Mouse (Mus musculus): Measurements from ENCODE around the gene Amotl2. TPM values are rescaled to one million over a fixed set of nuclear protein-coding genes. Genes with fewer than 3 reads are reported as not detected.
A peak's percentile ranks its signal among the peaks of the same experiment; 100 is the strongest.
"Not testable (repeated sequence)": the region's sequence is repeated elsewhere in the genome, so short reads cannot be mapped to it uniquely, and the experiment has no call there.

Amotl2 gene
- polyA plus RNA-seq, 1 experiment: 83.2 TPM

GRCm38 (mm10) chr9:102759581-102760001, 43.1 kb downstream of the Amotl2 start:
- DNase-seq (ENCODE audit: low read depth): no peak
- TF ChIP-seq CTCF (IDR thresholded peaks at IDR 0.05; ENCODE audit: borderline replicate concordance, extremely low read depth, insufficient read depth, insufficient read length) (no peak), POLR2A (IDR thresholded peaks at IDR 0.05; ENCODE audit: borderline replicate concordance, extremely low read depth, insufficient read depth, insufficient read length, poor library complexity, severe bottlenecking) (no peak)

- no peak for DNase-seq (ENCODE audit: low read depth)
- TF ChIP-seq CTCF (IDR thresholded peaks at IDR 0.05; ENCODE audit: borderline replicate concordance, extremely low read depth, insufficient read depth, insufficient read length) (no peak), POLR2A (IDR thresholded peaks at IDR 0.05; ENCODE audit: borderline replicate concordance, extremely low read depth, insufficient read depth, insufficient read length, poor library complexity, severe bottlenecking) (no peak)
Measured at GRCm38 (mm10) chr9:102761599-102761998, 45.1 kb downstream of the Amotl2 start.

GRCm38 (mm10) chr9:102762836-102763235, 46.4 kb downstream of the Amotl2 start:
- DNase-seq (ENCODE audit: low read depth): no peak
- TF ChIP-seq CTCF (IDR thresholded peaks at IDR 0.05; ENCODE audit: borderline replicate concordance, extremely low read depth, insufficient read depth, insufficient read length): no peak
- TF ChIP-seq POLR2A (IDR thresholded peaks at IDR 0.05; ENCODE audit: borderline replicate concordance, extremely low read depth, insufficient read depth, insufficient read length, poor library complexity, severe bottlenecking): no peak

- DNase-seq (ENCODE audit: low read depth): no peak
- TF ChIP-seq CTCF (IDR thresholded peaks at IDR 0.05; ENCODE audit: borderline replicate concordance, extremely low read depth, insufficient read depth, insufficient read length) (no peak), POLR2A (IDR thresholded peaks at IDR 0.05; ENCODE audit: borderline replicate concordance, extremely low read depth, insufficient read depth, insufficient read length, poor library complexity, severe bottlenecking) (no peak)
Measured at GRCm38 (mm10) chr9:102763520-102763919, 47.0 kb downstream of the Amotl2 start.

- not testable (repeated sequence) for DNase-seq (ENCODE audit: low read depth)
Measured at GRCm38 (mm10) chr9:102764540-102764939, 48.1 kb downstream of the Amotl2 start.

GRCm38 (mm10) chr9:102766741-102767140, 50.3 kb downstream of the Amotl2 start:
- TF ChIP-seq POLR2A (IDR thresholded peaks at IDR 0.05; ENCODE audit: borderline replicate concordance, extremely low read depth, insufficient read depth, insufficient read length, poor library complexity, severe bottlenecking) (no peak), CTCF (IDR thresholded peaks at IDR 0.05; ENCODE audit: borderline replicate concordance, extremely low read depth, insufficient read depth, insufficient read length) (no peak)
- no peak for DNase-seq (ENCODE audit: low read depth)

- no peak for TF ChIP-seq CTCF (IDR thresholded peaks at IDR 0.05; ENCODE audit: borderline replicate concordance, extremely low read depth, insufficient read depth, insufficient read length)
- no peak for TF ChIP-seq POLR2A (IDR thresholded peaks at IDR 0.05; ENCODE audit: borderline replicate concordance, extremely low read depth, insufficient read depth, insufficient read length, poor library complexity, severe bottlenecking)
- DNase-seq (ENCODE audit: low read depth): no peak
Measured at GRCm38 (mm10) chr9:102769257-102769656, 52.8 kb downstream of the Amotl2 start.

GRCm38 (mm10) chr9:102770190-102770589, 53.7 kb downstream of the Amotl2 start:
- TF ChIP-seq POLR2A (IDR thresholded peaks at IDR 0.05; ENCODE audit: borderline replicate concordance, extremely low read depth, insufficient read depth, insufficient read length, poor library complexity, severe bottlenecking) (no peak), CTCF (IDR thresholded peaks at IDR 0.05; ENCODE audit: borderline replicate concordance, extremely low read depth, insufficient read depth, insufficient read length) (no peak)
- DNase-seq (ENCODE audit: low read depth): peak; percentile 66

GRCm38 (mm10) chr9:102771308-102771895, 54.9 kb downstream of the Amotl2 start:
- TF ChIP-seq POLR2A (IDR thresholded peaks at IDR 0.05; ENCODE audit: borderline replicate concordance, extremely low read depth, insufficient read depth, insufficient read length, poor library complexity, severe bottlenecking): no peak
- TF ChIP-seq CTCF (IDR thresholded peaks at IDR 0.05; ENCODE audit: borderline replicate concordance, extremely low read depth, insufficient read depth, insufficient read length): no peak
- peak; percentile 15 for DNase-seq (ENCODE audit: low read depth)

- no peak for DNase-seq (ENCODE audit: low read depth)
Measured at GRCm38 (mm10) chr9:102777631-102778591, 61.4 kb downstream of the Amotl2 start.

GRCm38 (mm10) chr9:102779493-102779892, 63.0 kb downstream of the Amotl2 start:
- TF ChIP-seq CTCF (IDR thresholded peaks at IDR 0.05; ENCODE audit: borderline replicate concordance, extremely low read depth, insufficient read depth, insufficient read length) (peak; percentile 67), POLR2A (IDR thresholded peaks at IDR 0.05; ENCODE audit: borderline replicate concordance, extremely low read depth, insufficient read depth, insufficient read length, poor library complexity, severe bottlenecking) (no peak)
- peak; percentile 61 for DNase-seq (ENCODE audit: low read depth)

More at GRCm38 (mm10) chr9:102777631-102778591, 61.4 kb downstream of the Amotl2 start:
- no peak for TF ChIP-seq POLR2A (IDR thresholded peaks at IDR 0.05; ENCODE audit: borderline replicate concordance, extremely low read depth, insufficient read depth, insufficient read length, poor library complexity, severe bottlenecking)
- TF ChIP-seq CTCF (IDR thresholded peaks at IDR 0.05; ENCODE audit: borderline replicate concordance, extremely low read depth, insufficient read depth, insufficient read length): no peak

Other genes starting within 250 kb of the Amotl2 start
- gene Ky, start 210.9 kb upstream of the Amotl2 start, polyA plus RNA-seq (2012; rRNA removed): 0.68 and 1.6 TPM in 2 replicates
- 125 and 129 TPM in 2 replicates for gene Anapc13, start 90.4 kb upstream of the Amotl2 start, polyA plus RNA-seq (2012; rRNA removed)
- 21.4 and 23.8 TPM in 2 replicates for gene Cep63, start 90.1 kb upstream of the Amotl2 start, polyA plus RNA-seq (2012; rRNA removed)
- 50.4 and 53.0 TPM in 2 replicates for gene Ryk, start 118.2 kb downstream of the Amotl2 start, polyA plus RNA-seq (2012; rRNA removed)

Data from brain, embryonic 14.5 days (tissue).